Mouse (Mus musculus) neural tube, embryonic 11.5 days (tissue): ENCODE data around the gene Ip6k2. TPM values are rescaled to one million over a fixed set of nuclear protein-coding genes. Genes with fewer than 3 reads are reported as not detected.

Experiments
- ATAC-seq: fragments of 200-750 bp; cut with Nextera tagmentation; 2 replicates; pipeline ENCODE4 v1.8.0; 2017; ENCODE audit warnings: moderate number of reproducible peaks, mild to moderate bottlenecking, moderate TSS enrichment, moderate library complexity; ENCODE audit not compliant: insufficient read depth, low FRiP score, low TSS enrichment
- DNase-seq: peaks from one replicate; pipeline ENCODE4 v3.0.0-alpha.2; 2015; ENCODE audit warnings: low spot score
- H3K27ac ChIP-seq: fragments of 300-500 bp; sonication (generic); 2 replicates; pipeline ENCODE4 v1.5.1; 2014; ENCODE audit warnings: low read depth, mild to moderate bottlenecking, low read length
- H3K27me3 ChIP-seq: fragments of 300-500 bp; sonication (generic); 2 replicates; pipeline ENCODE4 v1.6.1; 2014; ENCODE audit warnings: mild to moderate bottlenecking, low read length, mixed read lengths; ENCODE audit not compliant: control insufficient read depth, insufficient read depth
- H3K36me3 ChIP-seq: fragments of 300-500 bp; sonication (generic); 2 replicates; pipeline ENCODE4 v1.6.1; 2014; ENCODE audit warnings: mild to moderate bottlenecking, low read length, moderate library complexity, mixed read lengths; ENCODE audit not compliant: control insufficient read depth, insufficient read depth
- H3K4me1 ChIP-seq: fragments of 300-500 bp; sonication (generic); 2 replicates; pipeline ENCODE4 v1.6.1; 2014; ENCODE audit warnings: low read length, mixed read lengths; ENCODE audit not compliant: control insufficient read depth, insufficient read depth
- H3K4me2 ChIP-seq: fragments of 300-500 bp; sonication (generic); 2 replicates; pipeline ENCODE4 v1.6.1; 2014; ENCODE audit warnings: low read depth, mild to moderate bottlenecking, moderate library complexity
- H3K4me3 ChIP-seq: fragments of 300-500 bp; sonication (generic); 2 replicates; pipeline ENCODE4 v1.5.1; 2014; ENCODE audit warnings: low read depth, low read length
- H3K9ac ChIP-seq: fragments of 300-500 bp; sonication (generic); 2 replicates; pipeline ENCODE4 v1.6.1; 2014; ENCODE audit warnings: mild to moderate bottlenecking, low read length
- H3K9me3 ChIP-seq: fragments of 300-500 bp; sonication (generic); 2 replicates; pipeline ENCODE4 v1.6.1; 2016; ENCODE audit warnings: low read length; ENCODE audit not compliant: control insufficient read depth
- WGBS: fragments of 180-500 bp; shearing (Covaris S2); extraction: QIAGEN DNeasy Blood & Tissue Kit; methylation state at CpG from one replicate; pipeline ENCODE4 v1.1.7; 2014; 5-methylcytosine and 5-hydroxymethylcytosine counted together
- polyA plus RNA-seq: library from polyadenylated mRNA; unstranded; fragments of >200 nt; fragmentation: Nextera tagmentation; extraction: Ambion mirVana; gene quantifications from 2 replicates; pipeline ENCODE4 v1.2.1, GENCODE M21; 2014

Ip6k2 gene
- polyA plus RNA-seq, 1 experiment from 2014 or later: 129 TPM

DNA sequence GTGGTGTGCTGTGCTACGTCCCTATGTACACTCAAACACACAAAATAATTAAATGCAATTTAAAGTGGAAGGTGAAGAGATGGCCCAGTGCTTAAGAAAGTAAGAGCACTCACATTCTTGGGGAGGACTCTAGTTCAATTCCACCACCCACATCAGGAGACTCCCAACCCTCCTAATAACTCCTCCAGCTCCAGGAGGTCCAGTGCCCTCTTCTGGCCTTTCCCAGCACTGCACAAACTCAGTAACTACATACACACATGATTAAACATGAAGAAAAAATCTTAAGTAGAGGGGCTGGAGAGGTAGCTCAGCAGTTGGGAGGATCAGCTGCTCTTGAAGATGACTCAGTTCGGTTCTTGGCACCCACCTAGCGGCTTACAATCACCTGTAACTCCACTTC is 35.9 kb downstream of the Ip6k2 start:
- Histone ChIP-seq H3K9ac (no peak overlapping the region), H3K36me3 (peaks cover under 1% of the 10 kb centered on the region; the same call in 1 of the 2 replicates), H3K4me2 (no peak overlapping the region), H3K4me3 (no peak overlapping the region), H3K4me1 (no peaks in the 10 kb centered on the region), H3K9me3 (no peaks in the 10 kb centered on the region), H3K27ac (no peak overlapping the region), H3K27me3 (no peaks in the 10 kb centered on the region; the same call in 1 of the 2 replicates)
- ATAC-seq: no peak
- peak; percentile 71 for DNase-seq
- WGBS: 65% methylated on average over 3 of the region's 3 CpGs

DNA sequence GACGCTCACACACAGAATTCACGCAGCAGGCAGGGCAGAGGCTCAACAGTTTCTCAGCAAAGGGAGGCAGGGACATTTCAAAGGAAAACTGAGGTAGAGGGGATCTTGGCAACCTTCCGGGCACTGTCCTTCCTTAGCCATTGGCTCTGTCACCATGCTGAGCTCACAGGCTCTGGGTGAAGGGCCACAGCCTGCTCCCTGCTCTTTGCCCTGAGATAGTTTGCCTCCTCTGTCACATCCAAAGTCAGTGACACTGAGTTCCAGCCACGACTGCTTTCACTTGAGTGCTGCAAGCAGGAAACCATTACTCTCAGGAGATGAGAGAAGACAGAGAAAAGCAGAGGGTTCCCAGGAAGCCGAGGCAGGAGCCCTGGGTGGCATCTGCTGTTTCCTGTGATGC is 36.5 kb downstream of the Ip6k2 start:
- Histone ChIP-seq H3K36me3 (no peaks in the 10 kb centered on the region; the same call in 1 of the 2 replicates), H3K27me3 (peaks cover 3% of the 10 kb centered on the region; the same call in 1 of the 2 replicates), H3K4me1 (no peaks in the 10 kb centered on the region), H3K9me3 (no peaks in the 10 kb centered on the region), H3K27ac (no peak overlapping the region), H3K4me3 (no peak overlapping the region), H3K4me2 (no peak overlapping the region), H3K9ac (no peak overlapping the region)
- DNase-seq: no peak
- WGBS: 63% methylated on average over 5 of the region's 5 CpGs
- ATAC-seq: no peak

DNA sequence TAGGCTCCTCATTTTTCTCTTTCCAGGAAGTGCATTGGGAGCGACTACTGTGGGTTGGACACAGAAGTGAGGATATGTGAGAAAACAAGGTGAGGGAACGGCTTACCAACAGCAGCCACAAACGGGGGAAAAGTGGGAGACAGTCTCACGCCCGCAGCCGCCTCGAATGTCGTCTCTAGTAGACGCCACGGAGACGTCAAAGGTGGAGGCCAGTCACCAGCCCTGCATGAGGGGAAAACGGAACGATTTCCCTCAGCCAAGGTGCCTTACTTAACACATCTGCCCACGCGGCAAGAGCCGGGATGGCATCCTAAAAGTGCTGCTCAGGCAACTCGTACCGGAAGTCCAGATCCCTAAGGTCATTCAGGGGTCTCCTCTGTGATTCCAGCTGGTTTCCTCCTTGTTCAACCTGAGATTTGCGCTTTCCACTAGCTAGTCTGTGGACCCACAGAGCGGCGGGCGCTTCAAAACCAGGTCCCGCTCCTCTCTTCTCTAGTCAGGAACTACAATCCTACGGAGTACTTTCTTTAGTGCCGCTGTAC is 40.6 kb downstream of the Ip6k2 start:
- H3K36me3 ChIP-seq: no peaks in the 10 kb centered on the region
- no peak overlapping the region for H3K9ac ChIP-seq
- DNase-seq (peak; percentile 35), ATAC-seq (no peak)
- H3K4me3 ChIP-seq: peak overlapping the region; percentile 29
- WGBS: 4% methylated on average over 25 of the region's 25 CpGs
- H3K4me2 ChIP-seq: peak overlapping the region; percentile 86
- no peaks in the 10 kb centered on the region for H3K9me3 ChIP-seq
- peaks cover 8% of the 10 kb centered on the region; the same call in 1 of the 2 replicates for H3K4me1 ChIP-seq
- H3K27me3 ChIP-seq: peaks cover 29% of the 10 kb centered on the region
- no peak overlapping the region for H3K27ac ChIP-seq

DNA sequence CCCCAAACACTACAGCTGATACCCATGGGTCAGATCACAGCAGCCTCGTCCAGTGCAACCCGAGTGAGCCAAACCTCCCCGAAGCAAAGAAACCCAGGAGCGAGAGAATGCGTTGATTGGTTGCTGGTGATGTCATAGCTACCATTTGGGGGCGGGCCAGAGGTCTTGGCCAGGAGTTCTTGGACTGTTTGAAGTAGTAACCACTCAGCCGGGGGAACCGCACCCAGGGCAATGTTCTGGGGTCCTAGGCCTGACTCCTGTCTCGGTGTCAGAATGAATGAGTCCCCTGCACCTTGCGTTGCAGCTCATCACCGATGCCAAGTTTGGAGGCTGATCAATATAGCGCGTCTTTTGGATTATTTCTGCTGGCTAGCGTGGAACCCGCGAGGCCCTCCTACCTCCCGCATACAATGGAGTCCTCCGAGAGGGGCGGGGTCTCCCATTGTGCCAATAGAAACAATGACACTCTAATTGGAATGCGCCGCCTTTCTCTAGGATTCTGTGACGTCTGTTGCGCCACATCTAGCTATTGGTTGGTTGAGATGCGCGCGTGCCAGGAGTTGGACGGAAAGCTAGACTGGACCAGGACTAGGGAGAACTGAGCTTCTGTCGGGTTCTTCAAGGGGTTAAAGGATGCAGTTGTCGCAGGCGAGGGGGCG is 41.3 kb downstream of the Ip6k2 start:
- Histone ChIP-seq H3K36me3 (no peaks in the 10 kb centered on the region), H3K4me3 (peak overlapping the region; percentile 64), H3K27me3 (peaks cover 33% of the 10 kb centered on the region), H3K27ac (no peak overlapping the region), H3K4me2 (peak overlapping the region; percentile 86), H3K4me1 (peaks cover 8% of the 10 kb centered on the region; the same call in 1 of the 2 replicates), H3K9ac (no peak overlapping the region), H3K9me3 (no peaks in the 10 kb centered on the region)
- ATAC-seq: peak; percentile 78
- peak; percentile 85 for DNase-seq
- WGBS: 0% methylated on average over 31 of the region's 31 CpGs

DNA sequence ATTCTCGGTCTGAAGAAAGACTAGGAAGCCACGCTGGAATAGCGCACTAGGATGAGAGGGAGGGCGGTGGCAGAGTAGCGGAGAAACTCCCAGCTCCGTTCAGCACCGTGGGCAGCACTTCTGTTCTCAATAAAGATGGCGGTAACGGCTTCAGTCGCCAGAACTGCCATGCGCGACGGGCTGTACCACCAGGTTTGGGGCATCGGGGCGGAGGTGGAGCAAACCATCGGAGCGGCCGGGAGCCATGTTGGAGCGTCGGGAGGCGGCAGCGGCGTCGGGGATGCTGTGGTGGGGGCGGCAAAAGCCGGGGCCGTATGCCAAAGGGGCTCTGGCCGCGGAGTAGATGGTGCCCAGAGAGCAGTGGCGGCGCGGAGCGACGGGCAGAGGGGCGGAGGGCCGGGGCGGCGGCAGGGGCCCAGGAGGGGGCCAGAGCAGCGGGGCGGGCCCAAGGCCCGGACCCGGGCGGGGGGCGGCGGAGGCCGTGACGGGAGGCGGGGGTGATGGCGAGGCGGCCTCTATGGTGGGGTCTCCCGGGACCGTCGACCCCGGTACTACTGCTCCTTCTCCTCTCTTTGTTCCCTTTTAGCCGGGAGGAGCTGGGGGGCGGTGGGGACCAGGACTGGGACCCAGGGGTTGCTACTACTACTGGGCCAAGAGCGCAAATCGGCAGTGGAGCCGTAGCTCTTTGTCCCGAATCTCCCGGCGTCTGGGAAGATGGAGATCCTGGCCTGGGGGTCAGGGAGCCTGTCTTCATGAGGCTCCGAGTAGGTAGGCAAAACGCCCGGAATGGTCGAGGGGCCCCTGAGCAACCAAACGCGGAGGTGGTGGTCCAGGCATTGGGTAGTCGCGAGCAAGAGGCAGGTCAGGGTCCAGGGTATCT is 42.5 kb downstream of the Ip6k2 start, which contains the start of gene Celsr3:
Gene Celsr3 (plus strand): TSS at position 501 of the 880 bp plus-strand sequence.
- peak; percentile 54 for ATAC-seq
- Histone ChIP-seq H3K27ac (peak within 1 kb of the TSS; percentile 69), H3K9me3 (no peaks in the 10 kb centered on the region)

DNA sequence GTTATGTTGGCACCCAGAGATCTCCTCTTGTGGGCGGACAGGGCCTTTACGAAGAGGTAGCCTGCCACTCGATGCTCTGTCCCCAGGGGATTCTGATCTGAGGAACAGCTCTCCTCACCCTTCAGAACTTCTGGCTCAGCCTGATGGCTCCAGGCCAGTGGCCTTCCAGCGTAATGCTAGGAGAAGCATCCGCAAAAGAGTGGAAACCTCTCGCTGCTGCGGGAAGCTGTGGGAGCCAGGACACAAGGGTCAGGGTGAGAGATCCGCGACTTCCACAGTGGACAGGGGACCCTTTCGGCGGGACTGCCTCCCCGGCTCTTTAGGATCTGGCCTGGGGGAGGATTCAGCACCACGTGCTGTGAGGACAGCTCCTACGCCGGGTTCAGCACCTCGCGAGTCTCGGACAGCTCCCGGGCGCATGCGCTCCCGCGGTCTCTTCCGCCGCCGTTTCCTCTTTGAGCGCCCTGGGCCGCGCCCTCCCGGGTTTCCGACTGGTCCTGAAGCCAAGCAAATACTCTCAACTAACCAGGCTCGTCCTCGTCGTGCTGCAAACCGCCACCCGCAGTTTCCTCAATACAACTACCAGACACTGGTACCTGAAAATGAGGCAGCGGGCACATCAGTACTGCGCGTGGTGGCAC is 43.2 kb downstream of the Ip6k2 start:
- no peak; the same call in 1 of the 2 replicates for ATAC-seq
- 2% methylated on average over 39 of the region's 39 CpGs for whole genome bisulfite sequencing
- H3K27ac ChIP-seq: peak overlapping the region; percentile 69; the same call in 1 of the 2 replicates
- H3K4me3 ChIP-seq: peak overlapping the region; percentile 64
- peak; percentile 83 for DNase-seq
- no peaks in the 10 kb centered on the region for H3K36me3 ChIP-seq
- H3K4me1 ChIP-seq: peaks cover 13% of the 10 kb centered on the region
- H3K4me2 ChIP-seq: peak overlapping the region; percentile 86
- no peaks in the 10 kb centered on the region for H3K9me3 ChIP-seq
- peaks cover 49% of the 10 kb centered on the region for H3K27me3 ChIP-seq
- H3K9ac ChIP-seq: peak overlapping the region; percentile 76

More for the DNA sequence above, 42.5 kb downstream of the Ip6k2 start, which contains the start of gene Celsr3:
- H3K36me3 ChIP-seq: no peaks in the 10 kb centered on the region
- peak; percentile 92 for DNase-seq
- H3K9ac ChIP-seq: peak within 1 kb of the TSS; percentile 76
- 2% methylated on average over 51 of the region's 70 CpGs for WGBS
- peaks cover 8% of the 10 kb centered on the region; the same call in 1 of the 2 replicates for H3K4me1 ChIP-seq
- H3K4me3 ChIP-seq: peak within 1 kb of the TSS; percentile 64
- peak within 1 kb of the TSS; percentile 86 for H3K4me2 ChIP-seq
- peaks cover 41% of the 10 kb centered on the region for H3K27me3 ChIP-seq

DNA sequence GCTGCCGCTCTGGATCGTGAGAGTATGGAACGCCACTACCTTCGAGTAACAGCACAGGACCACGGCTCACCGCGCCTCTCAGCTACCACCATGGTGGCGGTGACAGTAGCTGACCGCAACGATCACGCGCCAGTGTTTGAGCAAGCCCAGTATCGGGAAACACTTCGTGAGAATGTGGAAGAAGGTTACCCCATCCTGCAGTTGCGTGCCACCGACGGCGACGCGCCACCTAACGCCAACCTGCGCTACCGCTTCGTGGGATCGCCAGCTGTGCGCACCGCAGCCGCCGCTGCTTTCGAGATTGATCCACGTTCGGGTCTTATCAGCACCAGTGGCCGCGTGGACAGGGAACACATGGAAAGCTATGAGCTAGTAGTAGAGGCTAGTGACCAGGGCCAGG is 43.9 kb downstream of the Ip6k2 start:
- H3K27me3 ChIP-seq: peaks cover 52% of the 10 kb centered on the region
- peak overlapping the region; percentile 86 for H3K4me2 ChIP-seq
- peaks cover 17% of the 10 kb centered on the region for H3K4me1 ChIP-seq
- no peak for ATAC-seq
- peak overlapping the region; percentile 76; the same call in 1 of the 2 replicates for H3K9ac ChIP-seq
- H3K9me3 ChIP-seq: no peaks in the 10 kb centered on the region
- DNase-seq: no peak
- H3K36me3 ChIP-seq: no peaks in the 10 kb centered on the region
- WGBS: 18% methylated on average over 34 of the region's 34 CpGs
- H3K4me3 ChIP-seq: peak overlapping the region; percentile 64
- H3K27ac ChIP-seq: no peak overlapping the region

DNA sequence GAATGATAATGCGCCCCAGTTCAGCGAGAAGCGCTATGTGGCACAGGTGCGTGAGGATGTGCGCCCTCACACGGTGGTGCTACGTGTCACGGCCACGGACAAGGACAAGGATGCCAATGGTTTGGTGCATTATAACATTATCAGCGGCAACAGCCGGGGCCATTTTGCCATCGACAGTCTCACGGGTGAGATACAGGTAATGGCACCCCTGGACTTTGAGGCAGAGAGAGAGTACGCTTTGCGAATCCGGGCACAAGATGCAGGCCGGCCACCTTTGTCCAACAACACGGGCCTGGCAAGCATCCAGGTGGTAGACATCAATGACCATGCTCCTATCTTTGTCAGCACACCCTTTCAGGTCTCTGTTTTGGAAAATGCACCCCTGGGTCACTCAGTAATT is 44.3 kb downstream of the Ip6k2 start:
- peak overlapping the region; percentile 64 for H3K4me3 ChIP-seq
- H3K4me2 ChIP-seq: peak overlapping the region; percentile 86
- no peak overlapping the region for H3K9ac ChIP-seq
- no peaks in the 10 kb centered on the region for H3K36me3 ChIP-seq
- H3K4me1 ChIP-seq: peaks cover 17% of the 10 kb centered on the region
- WGBS: 76% methylated on average over 18 of the region's 18 CpGs
- peaks cover 52% of the 10 kb centered on the region for H3K27me3 ChIP-seq
- H3K27ac ChIP-seq: no peak overlapping the region
- ATAC-seq (no peak), DNase-seq (no peak)
- no peaks in the 10 kb centered on the region for H3K9me3 ChIP-seq
